Mouse (Mus musculus) MEL (cell line): Measurements from ENCODE around the gene Ppfibp2. TPM values are rescaled to one million over a fixed set of nuclear protein-coding genes. Genes with fewer than 3 reads are reported as not detected.

Experiments used
- DNase-seq: peaks from one replicate; pipeline ENCODE4 v3.0.0; 2011; ENCODE audit warnings: low read depth, low spot score
- H3K27ac ChIP-seq: 2 replicates; pipeline ENCODE4 v1.5.1; 2012; ENCODE audit warnings: low read depth, mild to moderate bottlenecking, control low read depth, low read length, moderate library complexity; ENCODE audit not compliant: control insufficient read depth
- H3K27me3 ChIP-seq, 2 experiments: fragments of 150-350 bp in 1 of 2; sonication (generic) in 1 of 2; 2 replicates each; pipeline ENCODE4 v1.6.1; 2012; ENCODE audit warnings: low read length in 2 of 2, mild to moderate bottlenecking in 2 of 2, improper control_type of control experiment in 1 of 2, moderate library complexity in 1 of 2; ENCODE audit not compliant: insufficient read depth in 2 of 2, control insufficient read depth in 1 of 2
- H3K36me3 ChIP-seq, 2 experiments: 2 replicates each; pipeline ENCODE4 v1.6.1; 2012 to 2014; ENCODE audit warnings: low read length in 2 of 2, improper control_type of control experiment in 1 of 2, inconsistent platforms in 1 of 2, mild to moderate bottlenecking in 1 of 2; ENCODE audit not compliant: insufficient read depth in 2 of 2, control insufficient read depth in 1 of 2
- H3K4me1 ChIP-seq, 2 experiments: fragments of 150-350 bp in 1 of 2; sonication (generic) in 1 of 2; 2 replicates each; pipeline ENCODE4 v1.6.1; 2012; ENCODE audit warnings: low read length in 2 of 2, improper control_type of control experiment in 1 of 2, mild to moderate bottlenecking in 1 of 2; ENCODE audit not compliant: insufficient read depth in 2 of 2, control insufficient read depth in 1 of 2
- H3K4me3 ChIP-seq, 2 experiments: fragments of 150-350 bp in 1 of 2; sonication (generic) in 1 of 2; 2 replicates each; pipeline ENCODE4 v1.5.1; 2012; ENCODE audit warnings: low read depth in 2 of 2, low read length in 2 of 2, mild to moderate bottlenecking in 2 of 2, moderate library complexity in 2 of 2, control low read depth in 1 of 2, improper control_type of control experiment in 1 of 2; ENCODE audit not compliant: control insufficient read depth in 1 of 2, insufficient read depth in 1 of 2
- H3K79me2 ChIP-seq: 2 replicates; pipeline ENCODE4 v1.6.1; 2012; ENCODE audit warnings: mild to moderate bottlenecking, low read length, moderate library complexity; ENCODE audit not compliant: control insufficient read depth, poor library complexity, insufficient read depth
- H3K9ac ChIP-seq: 2 replicates; pipeline ENCODE4 v1.6.1; 2012; ENCODE audit warnings: low read depth, mild to moderate bottlenecking, control low read depth, low read length, moderate library complexity; ENCODE audit not compliant: control insufficient read depth, poor library complexity, severe bottlenecking
- H3K9me3 ChIP-seq: fragments of 150-350 bp; sonication (generic); replicated peaks from 2 replicates; pipeline ENCODE4 v1.6.1; 2012; ENCODE audit warnings: mild to moderate bottlenecking, low read length, improper control_type of control experiment, moderate library complexity; ENCODE audit not compliant: insufficient read depth
- BHLHE40 ChIP-seq: IDR thresholded peaks from 2 replicates; pipeline ENCODE4 v1.6.1; 2012; ENCODE audit warnings: low read depth, mild to moderate bottlenecking, inconsistent platforms, low read length, improper control_type of control experiment, borderline replicate concordance
- CHD1 ChIP-seq: IDR thresholded peaks from 2 replicates; pipeline ENCODE4 v1.6.1; 2012; ENCODE audit warnings: low read depth, mild to moderate bottlenecking, inconsistent platforms, low read length, improper control_type of control experiment
- CTCF ChIP-seq, 3 experiments: IDR thresholded peaks in 2 of 3; conservative IDR thresholded peaks in 1 of 3; 2 replicates each; pipeline ENCODE4 v1.5.1; 2011 to 2012; ENCODE audit warnings: low read length in 3 of 3, low read depth in 2 of 3, mild to moderate bottlenecking in 2 of 3, improper control_type of control experiment in 1 of 3, inconsistent platforms in 1 of 3, mixed read lengths in 1 of 3, moderate library complexity in 1 of 3; ENCODE audit not compliant: control insufficient read depth in 1 of 3, insufficient read depth in 1 of 3, poor library complexity in 1 of 3, severe bottlenecking in 1 of 3
- ELF1 ChIP-seq: IDR thresholded peaks from 2 replicates; pipeline ENCODE4 v1.6.1; 2014; ENCODE audit warnings: low read depth, mild to moderate bottlenecking, inconsistent platforms, low read length, improper control_type of control experiment, moderate library complexity
- ETS1 ChIP-seq: IDR thresholded peaks from 2 replicates; pipeline ENCODE4 v1.6.1; 2012; ENCODE audit warnings: low read depth, mild to moderate bottlenecking, inconsistent platforms, low read length, improper control_type of control experiment, moderate library complexity
- GABPA ChIP-seq: IDR thresholded peaks from 2 replicates; pipeline ENCODE4 v1.6.1; 2012; ENCODE audit warnings: low read depth, mild to moderate bottlenecking, inconsistent platforms, low read length, improper control_type of control experiment, moderate library complexity
- HCFC1 ChIP-seq: IDR thresholded peaks from 2 replicates; pipeline ENCODE4 v1.6.1; 2012; ENCODE audit warnings: low read depth, mild to moderate bottlenecking, inconsistent platforms, low read length, improper control_type of control experiment, moderate library complexity
- KAT2A ChIP-seq: conservative IDR thresholded peaks from 2 replicates; pipeline ENCODE4 v1.6.1; 2012; ENCODE audit warnings: low read depth, low read length, improper control_type of control experiment, inconsistent platforms
- MAZ ChIP-seq: IDR thresholded peaks from 2 replicates; pipeline ENCODE4 v1.6.1; 2012; ENCODE audit warnings: low read depth, mild to moderate bottlenecking, inconsistent platforms, low read length, improper control_type of control experiment
- MYC ChIP-seq: IDR thresholded peaks from 2 replicates; pipeline ENCODE4 v1.6.1; 2011; ENCODE audit warnings: low read depth, mild to moderate bottlenecking, low read length, improper control_type of control experiment, moderate library complexity
- NELFE ChIP-seq: IDR thresholded peaks from 2 replicates; pipeline ENCODE4 v1.6.1; 2011; ENCODE audit warnings: low read depth, low read length, improper control_type of control experiment
- NRF1 ChIP-seq: IDR thresholded peaks from 2 replicates; pipeline ENCODE4 v1.6.1; 2014; ENCODE audit warnings: low read depth, mild to moderate bottlenecking, inconsistent platforms, low read length, improper control_type of control experiment, moderate library complexity; ENCODE audit not compliant: poor library complexity, insufficient read depth, severe bottlenecking
- POLR2AphosphoS2 ChIP-seq: IDR thresholded peaks from 2 replicates; pipeline ENCODE4 v1.6.1; 2011; ENCODE audit warnings: low read length, improper control_type of control experiment
- RAD21 ChIP-seq: IDR thresholded peaks from 2 replicates; pipeline ENCODE4 v1.6.1; 2011; ENCODE audit warnings: mild to moderate bottlenecking, low read depth, low read length, improper control_type of control experiment
- RCOR1 ChIP-seq: IDR thresholded peaks from 2 replicates; pipeline ENCODE4 v1.6.1; 2012; ENCODE audit warnings: low read depth, mild to moderate bottlenecking, inconsistent platforms, low read length, improper control_type of control experiment
- SMC3 ChIP-seq: IDR thresholded peaks from 2 replicates; pipeline ENCODE4 v1.6.1; 2011; ENCODE audit warnings: low read depth, low read length, improper control_type of control experiment
- TBP ChIP-seq: IDR thresholded peaks from 2 replicates; pipeline ENCODE4 v1.8.0; 2011; ENCODE audit warnings: low read depth, low read length, improper control_type of control experiment
- UBTF ChIP-seq: IDR thresholded peaks from 2 replicates; pipeline ENCODE4 v1.6.1; 2012; ENCODE audit warnings: low read depth, mild to moderate bottlenecking, inconsistent platforms, low read length, improper control_type of control experiment, moderate library complexity, borderline replicate concordance; ENCODE audit not compliant: insufficient read depth
- USF2 ChIP-seq, 2 experiments: IDR thresholded peaks; 2 replicates each; pipeline ENCODE4 v1.6.1; 2011 to 2012; ENCODE audit warnings: improper control_type of control experiment in 2 of 2, low read length in 2 of 2, borderline replicate concordance in 1 of 2, inconsistent platforms in 1 of 2, low read depth in 1 of 2, mild to moderate bottlenecking in 1 of 2; ENCODE audit not compliant: insufficient read depth in 1 of 2
- ZMIZ1 ChIP-seq: IDR thresholded peaks from 2 replicates; pipeline ENCODE4 v1.6.1; 2012; ENCODE audit warnings: low read depth, mild to moderate bottlenecking, inconsistent platforms, low read length, improper control_type of control experiment, moderate library complexity
- ZNF384 ChIP-seq: IDR thresholded peaks from 2 replicates; pipeline ENCODE4 v1.6.1; 2012; ENCODE audit warnings: low read depth, mild to moderate bottlenecking, inconsistent platforms, low read length, improper control_type of control experiment
- polyA plus RNA-seq, 2 experiments: library from polyadenylated mRNA; stranded (reverse) in 1 of 2; unstranded in 1 of 2; fragments of >175 nt in 1 of 2; fragments of >200 nt in 1 of 2; gene quantifications; 2 replicates each; pipeline versions ENCODE4 v1.2.1 to v1.2.4; 2012; ENCODE audit warnings: low replicate concordance in 2 of 2, low read depth in 1 of 2; ENCODE audit not compliant: insufficient read length in 2 of 2, insufficient read depth in 1 of 2, missing spikeins in 1 of 2
- total RNA-seq: library from RNA; depleted of rRNA; stranded (reverse); fragments of 300-350 nt; gene quantifications from 2 replicates; pipeline ENCODE4 v1.2.3, GENCODE M21; 2012

The Ppfibp2 gene
- total and polyA plus RNA-seq, 3 experiments = not detected

GRCm38 (mm10) chr7:107553461-107553860 is 41.5 kb upstream of the Ppfibp2 start:
- no peak overlapping the region for H3K4me3 ChIP-seq
- H3K27ac ChIP-seq = no peak overlapping the region
- TF ChIP-seq NELFE (no peak), BHLHE40 (no peak), RCOR1 (no peak), ZNF384 (no peak), KAT2A (no peak), ELF1 (no peak), HCFC1 (no peak), CHD1 (no peak), ETS1 (no peak), TBP (no peak), GABPA (no peak), MAZ (no peak), USF2 (IDR thresholded peaks at IDR 0.05; ENCODE audit: borderline replicate concordance in 1 of 2, insufficient read depth in 1 of 2, low read depth in 1 of 2, low read length in 2 of 2) (no peak), UBTF (no peak), POLR2AphosphoS2 (no peak)
- TF ChIP-seq, all 39 proteins: peak for 0
- Histone ChIP-seq H3K9me3 (no peaks in the 10 kb centered on the region), H3K36me3 (no peaks in the 10 kb centered on the region), H3K79me2 (no peaks in the 10 kb centered on the region), H3K27me3 (no peaks in the 10 kb centered on the region), H3K9ac (no peak overlapping the region), H3K4me1 (no peaks in the 10 kb centered on the region)
- DNase-seq = no peak

- TF ChIP-seq GABPA (no peak), RAD21 (peak; percentile 7; the same call in 1 of the 2 replicates), NRF1 (no peak), ETS1 (no peak), MYC (no peak), CTCF (IDR thresholded peaks at IDR 0.05 in 2 of 3, conservative IDR thresholded peaks at IDR 0.05 in 1 of 3; ENCODE audit: control insufficient read depth in 1 of 3, insufficient read depth in 1 of 3, low read depth in 2 of 3, low read length in 3 of 3, poor library complexity in 1 of 3, severe bottlenecking in 1 of 3) (peak in 2 of 3 experiments; percentile 13 to 26; a peak in 3 of 6 replicates), MAZ (no peak), ZNF384 (no peak), SMC3 (peak; percentile 35; the same call in 1 of the 2 replicates), ZMIZ1 (no peak)
- no peaks in the 10 kb centered on the region for H3K9me3 ChIP-seq
- peak; percentile 8 for DNase-seq
- no peaks in the 10 kb centered on the region for H3K27me3 ChIP-seq
- H3K27ac ChIP-seq = no peak overlapping the region
- no peaks in the 10 kb centered on the region for H3K36me3 ChIP-seq
- H3K4me3 ChIP-seq = no peak overlapping the region
- H3K9ac ChIP-seq = no peak overlapping the region
- no peaks in the 10 kb centered on the region for H3K4me1 ChIP-seq
- H3K79me2 ChIP-seq = no peaks in the 10 kb centered on the region
Measured at GRCm38 (mm10) chr7:107555906-107556305, 39.1 kb upstream of the Ppfibp2 start.
